Mouse (Mus musculus) heart, embryonic 12.5 days (tissue): ENCODE data around the gene B3gnt6. TPM values are rescaled to one million over a fixed set of nuclear protein-coding genes. Genes with fewer than 3 reads are reported as not detected.
"Not testable (repeated sequence)": the region's sequence is repeated elsewhere in the genome, so short reads cannot be mapped to it uniquely, and the experiment has no call there.

Experiments
- ATAC-seq: fragments of 200-750 bp; cut with Nextera tagmentation; 2 replicates; pipeline ENCODE4 v1.8.0; 2017; ENCODE audit warnings: moderate TSS enrichment, moderate library complexity; ENCODE audit not compliant: insufficient number of reproducible peaks, low FRiP score
- H3K27ac ChIP-seq: fragments of 300-500 bp; sonication (generic); 2 replicates; pipeline ENCODE4 v1.5.1; 2016; ENCODE audit warnings: mild to moderate bottlenecking, moderate library complexity; ENCODE audit not compliant: poor library complexity, severe bottlenecking
- H3K27me3 ChIP-seq: fragments of 300-500 bp; sonication (generic); replicated peaks from 2 replicates; pipeline ENCODE4 v1.6.1; 2016; ENCODE audit warnings: mild to moderate bottlenecking, moderate library complexity
- H3K36me3 ChIP-seq: fragments of 300-500 bp; sonication (generic); 2 replicates; pipeline ENCODE4 v1.6.1; 2016; ENCODE audit warnings: mild to moderate bottlenecking, moderate library complexity
- H3K4me1 ChIP-seq: fragments of 300-500 bp; sonication (generic); replicated peaks from 2 replicates; pipeline ENCODE4 v1.6.1; 2016; ENCODE audit warnings: mild to moderate bottlenecking
- H3K4me2 ChIP-seq: fragments of 300-500 bp; sonication (generic); 2 replicates; pipeline ENCODE4 v1.6.1; 2016; ENCODE audit warnings: mild to moderate bottlenecking, moderate library complexity
- H3K4me3 ChIP-seq: fragments of 300-500 bp; sonication (generic); 2 replicates; pipeline ENCODE4 v1.5.1; 2016; ENCODE audit warnings: mild to moderate bottlenecking
- H3K9ac ChIP-seq: fragments of 300-500 bp; sonication (generic); 2 replicates; pipeline ENCODE4 v1.6.1; 2016; ENCODE audit warnings: mild to moderate bottlenecking, moderate library complexity
- H3K9me3 ChIP-seq: fragments of 300-500 bp; sonication (generic); replicated peaks from 2 replicates; pipeline ENCODE4 v1.6.1; 2016; ENCODE audit warnings: mild to moderate bottlenecking, moderate library complexity
- WGBS: fragments of 180-500 bp; shearing (Covaris S2); methylation state at CpG from one replicate; pipeline ENCODE4 v1.1.7; 2016; 5-methylcytosine and 5-hydroxymethylcytosine counted together
- polyA plus RNA-seq: library from polyadenylated mRNA; unstranded; fragments of >200 nt; fragmentation: Nextera tagmentation; extraction: Ambion mirVana; gene quantifications from 2 replicates; pipeline ENCODE4 v1.2.1, GENCODE M21; 2016

B3gnt6 gene
- polyA plus RNA-seq, 1 experiment from 2014 or later: not detected

- H3K4me2 ChIP-seq: no peak overlapping the region
- H3K9ac ChIP-seq: no peak overlapping the region
- ATAC-seq: no peak
- 56% methylated on average over 17 of the region's 17 CpGs for WGBS
- no peaks in the 10 kb centered on the region for H3K36me3 ChIP-seq
- no peak overlapping the region for H3K4me3 ChIP-seq
- H3K27me3 ChIP-seq: peaks cover 48% of the 10 kb centered on the region
- H3K27ac ChIP-seq: no peak overlapping the region
- H3K9me3 ChIP-seq: no peaks in the 10 kb centered on the region
- H3K4me1 ChIP-seq: peaks cover 16% of the 10 kb centered on the region
Observed at GRCm38 (mm10) chr7:98191571-98192250, 7.6 kb downstream of the B3gnt6 start.

DNA sequence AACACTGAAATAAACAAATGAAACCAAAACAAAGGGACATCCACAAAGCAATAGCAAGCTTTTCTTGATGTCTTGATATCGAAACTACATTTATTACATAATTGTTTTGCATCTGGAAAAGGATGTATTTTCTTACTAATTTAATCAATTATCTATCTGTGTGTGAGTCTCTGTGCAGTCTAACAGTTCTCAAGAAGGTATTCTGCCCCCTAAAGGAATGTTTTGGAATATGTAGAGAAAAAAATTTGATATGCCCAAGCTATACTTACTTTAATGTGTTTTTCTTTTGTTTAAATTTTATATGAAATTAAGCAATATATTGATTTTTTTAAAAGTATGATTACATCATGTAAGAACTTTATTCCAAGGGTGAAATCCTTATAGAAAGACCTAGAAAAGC lies 8.7 kb downstream of the B3gnt6 start:
- H3K9ac ChIP-seq: no peak overlapping the region
- no peak overlapping the region for H3K27ac ChIP-seq
- no peaks in the 10 kb centered on the region for H3K36me3 ChIP-seq
- peaks cover 37% of the 10 kb centered on the region for H3K27me3 ChIP-seq
- no peak for ATAC-seq
- H3K4me1 ChIP-seq: peaks cover 16% of the 10 kb centered on the region
- 79% methylated on average over 1 of the region's 1 CpGs for WGBS
- H3K4me2 ChIP-seq: no peak overlapping the region
- no peak overlapping the region for H3K4me3 ChIP-seq
- no peaks in the 10 kb centered on the region for H3K9me3 ChIP-seq

DNA sequence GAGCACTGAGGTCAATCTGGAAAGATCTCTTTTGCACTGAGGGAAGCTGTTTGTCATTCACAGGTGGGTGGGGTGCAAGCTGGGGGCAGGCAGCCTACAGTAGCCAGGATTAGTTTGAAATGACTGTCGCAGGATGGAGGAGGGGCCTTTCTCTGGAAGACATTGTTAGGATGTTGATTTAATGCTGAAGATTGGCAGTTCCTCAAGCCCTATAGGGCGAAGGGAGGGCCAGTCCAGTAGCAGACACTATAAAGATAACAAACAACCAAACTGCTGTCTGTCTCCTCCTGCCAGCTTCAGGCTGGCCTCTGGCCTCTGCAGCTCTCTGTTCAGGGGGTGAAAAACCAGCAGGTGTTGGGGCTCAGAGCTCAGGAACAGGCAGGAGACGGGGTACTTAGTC lies 9.5 kb downstream of the B3gnt6 start:
- Histone ChIP-seq H3K4me3 (no peak overlapping the region), H3K4me2 (no peak overlapping the region), H3K9ac (no peak overlapping the region), H3K36me3 (no peaks in the 10 kb centered on the region), H3K27ac (no peak overlapping the region), H3K27me3 (peaks cover 29% of the 10 kb centered on the region), H3K4me1 (peaks cover 16% of the 10 kb centered on the region), H3K9me3 (no peaks in the 10 kb centered on the region)
- peak; percentile 54 for ATAC-seq
- 28% methylated on average over 3 of the region's 3 CpGs for WGBS

GRCm38 (mm10) chr7:98188680-98189079 lies 10.6 kb downstream of the B3gnt6 start:
- 85% methylated on average over 2 of the region's 2 CpGs for WGBS
- Histone ChIP-seq H3K36me3 (no peaks in the 10 kb centered on the region), H3K4me3 (no peak overlapping the region), H3K4me1 (peaks cover 7% of the 10 kb centered on the region), H3K9me3 (no peaks in the 10 kb centered on the region), H3K27ac (no peak overlapping the region), H3K27me3 (peaks cover 18% of the 10 kb centered on the region), H3K9ac (no peak overlapping the region), H3K4me2 (no peak overlapping the region)
- no peak for ATAC-seq

GRCm38 (mm10) chr7:98188238-98188637 lies 11.0 kb downstream of the B3gnt6 start:
- ATAC-seq: no peak
- no peak overlapping the region for H3K27ac ChIP-seq
- 92% methylated on average over 2 of the region's 2 CpGs for WGBS
- H3K27me3 ChIP-seq: peaks cover 14% of the 10 kb centered on the region
- no peaks in the 10 kb centered on the region for H3K9me3 ChIP-seq
- H3K4me2 ChIP-seq: no peak overlapping the region
- no peaks in the 10 kb centered on the region for H3K36me3 ChIP-seq
- H3K4me3 ChIP-seq: no peak overlapping the region
- peaks cover 2% of the 10 kb centered on the region; the same call in 1 of the 2 replicates for H3K4me1 ChIP-seq
- H3K9ac ChIP-seq: no peak overlapping the region

DNA sequence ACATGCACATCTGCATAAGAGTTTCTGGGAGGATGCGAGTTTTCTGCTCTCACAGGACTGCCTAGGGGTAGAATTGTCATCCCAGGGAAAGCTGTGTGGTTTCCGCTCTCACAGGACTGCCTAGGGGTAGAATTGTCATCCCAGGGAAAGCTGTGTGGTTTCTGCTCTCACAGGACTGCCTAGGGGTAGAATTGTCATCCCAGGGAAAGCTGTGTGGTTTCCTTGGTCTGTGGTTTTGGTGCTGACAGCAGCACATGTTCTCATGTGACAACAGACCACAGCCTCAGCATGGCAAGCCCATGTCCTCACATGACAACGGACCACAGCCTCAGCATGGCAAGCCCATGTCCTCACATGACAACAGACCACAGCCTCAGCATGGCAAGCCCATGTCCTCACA lies 11.9 kb downstream of the B3gnt6 start:
- WGBS: 79% methylated on average over 3 of the region's 3 CpGs
- H3K27ac ChIP-seq, H3K4me2 ChIP-seq: not testable (repeated sequence)

DNA sequence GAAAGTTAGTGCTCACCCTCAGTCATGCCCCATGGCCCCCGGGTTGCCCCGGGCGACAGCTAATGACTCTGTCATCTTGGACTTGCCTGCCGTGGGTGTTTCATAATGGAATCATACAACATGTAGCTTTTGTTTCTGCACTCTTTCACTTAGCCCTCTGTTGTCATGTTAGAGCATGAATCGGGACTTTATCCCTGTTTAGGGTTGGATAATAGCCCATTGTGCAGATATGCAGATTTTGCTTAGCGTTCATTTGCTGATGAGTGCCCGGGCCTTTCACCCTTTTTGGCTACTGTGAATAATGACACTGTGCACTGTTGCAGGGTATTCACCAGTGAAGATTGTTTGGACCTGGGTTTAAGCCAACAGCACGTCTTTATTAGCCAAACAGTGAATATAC lies 12.6 kb downstream of the B3gnt6 start:
- no peak for ATAC-seq
- Histone ChIP-seq H3K9ac (no peak overlapping the region), H3K9me3 (no peaks in the 10 kb centered on the region), H3K27me3 (no peaks in the 10 kb centered on the region), H3K4me3 (no peak overlapping the region), H3K4me1 (no peaks in the 10 kb centered on the region), H3K4me2 (no peak overlapping the region), H3K36me3 (no peaks in the 10 kb centered on the region), H3K27ac (no peak overlapping the region)
- 75% methylated on average over 8 of the region's 8 CpGs for WGBS

More for the DNA sequence above, 11.9 kb downstream of the B3gnt6 start:
- not testable (repeated sequence) for H3K9me3 ChIP-seq, ATAC-seq, H3K4me1 ChIP-seq, H3K4me3 ChIP-seq, H3K9ac ChIP-seq, H3K36me3 ChIP-seq, H3K27me3 ChIP-seq

DNA sequence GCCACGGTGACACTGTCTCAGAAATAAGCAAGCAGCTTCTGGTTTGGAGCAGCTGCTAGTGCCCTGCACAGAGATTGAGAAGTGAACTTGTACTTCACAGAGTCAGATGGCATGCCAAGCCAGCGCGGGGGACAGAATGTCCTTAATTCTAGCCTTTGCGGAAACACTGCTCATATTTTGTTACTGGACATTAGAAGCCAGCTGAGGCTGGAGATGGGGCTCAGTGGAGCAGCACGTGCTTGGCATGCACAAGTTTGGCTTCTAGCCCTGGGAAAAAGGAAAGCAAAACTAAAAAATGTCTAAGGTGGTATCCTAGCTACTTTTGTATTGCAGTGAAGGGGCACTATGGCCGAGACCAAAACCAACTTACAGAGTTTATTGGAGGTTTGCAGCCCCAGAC lies 14.0 kb downstream of the B3gnt6 start:
- Histone ChIP-seq H3K9ac (no peak overlapping the region), H3K27me3 (no peaks in the 10 kb centered on the region), H3K4me1 (no peaks in the 10 kb centered on the region), H3K36me3 (no peaks in the 10 kb centered on the region), H3K9me3 (no peaks in the 10 kb centered on the region), H3K4me2 (no peak overlapping the region), H3K4me3 (no peak overlapping the region), H3K27ac (no peak overlapping the region)
- 81% methylated on average over 6 of the region's 6 CpGs for WGBS
- no peak for ATAC-seq

- Histone ChIP-seq H3K27me3 (no peaks in the 10 kb centered on the region), H3K4me2 (peak overlapping the region; percentile 77), H3K27ac (0 out of 2 replicates have a peak overlapping the region, but pooled peaks have one; percentile 19), H3K36me3 (no peaks in the 10 kb centered on the region), H3K4me3 (peak overlapping the region; percentile 68), H3K4me1 (peaks cover 34% of the 10 kb centered on the region), H3K9ac (peak overlapping the region; percentile 67), H3K9me3 (no peaks in the 10 kb centered on the region)
- ATAC-seq: peak; percentile 48
- WGBS: 90% methylated on average over 5 of the region's 5 CpGs
Observed at GRCm38 (mm10) chr7:98178560-98179231, 20.6 kb downstream of the B3gnt6 start.

GRCm38 (mm10) chr7:98177929-98178559 lies 21.2 kb downstream of the B3gnt6 start, which contains the start of gene Capn5:
Gene Capn5, minus strand, starts transcription at chr7:98178274.
- ATAC-seq: peak; percentile 89

GRCm38 (mm10) chr7:98177566-98177928 lies 21.7 kb downstream of the B3gnt6 start:
- Histone ChIP-seq H3K27me3 (no peaks in the 10 kb centered on the region), H3K9ac (peak overlapping the region; percentile 67), H3K4me3 (peak overlapping the region; percentile 68), H3K4me2 (peak overlapping the region; percentile 77), H3K4me1 (peaks cover 40% of the 10 kb centered on the region), H3K9me3 (no peaks in the 10 kb centered on the region), H3K27ac (no peak overlapping the region), H3K36me3 (no peaks in the 10 kb centered on the region)
- no peak for ATAC-seq
- 2% methylated on average over 9 of the region's 9 CpGs for WGBS

More at GRCm38 (mm10) chr7:98177929-98178559, 21.2 kb downstream of the B3gnt6 start, which contains the start of gene Capn5:
- H3K36me3 ChIP-seq: no peaks in the 10 kb centered on the region
- 2% methylated on average over 42 of the region's 44 CpGs for WGBS
- H3K9ac ChIP-seq: peak within 1 kb of the TSS; percentile 67
- peak within 1 kb of the TSS; percentile 32 for H3K27ac ChIP-seq
- peak within 1 kb of the TSS; percentile 68 for H3K4me3 ChIP-seq
- no peaks in the 10 kb centered on the region for H3K27me3 ChIP-seq
- H3K4me1 ChIP-seq: peaks cover 40% of the 10 kb centered on the region
- H3K4me2 ChIP-seq: peak within 1 kb of the TSS; percentile 77
- H3K9me3 ChIP-seq: no peaks in the 10 kb centered on the region
